Mouse (Mus musculus) embryonic facial prominence, embryonic 15.5 days (tissue): ENCODE results near the gene 9830107B12Rik. TPM values are rescaled to one million over a fixed set of nuclear protein-coding genes. Genes with fewer than 3 reads are reported as not detected.
A peak's percentile ranks its signal among the peaks of the same experiment; 100 is the strongest.

Experiments used
- ATAC-seq: fragments of 200-750 bp; cut with Nextera tagmentation; 2 replicates; pipeline ENCODE4 v1.8.0; 2017; ENCODE audit warnings: low read depth, moderate TSS enrichment; ENCODE audit not compliant: insufficient number of reproducible peaks, low FRiP score, low TSS enrichment
- H3K27ac ChIP-seq: fragments of 300-500 bp; sonication (generic); replicated peaks from 2 replicates; pipeline ENCODE4 v1.5.1; 2015; ENCODE audit warnings: mild to moderate bottlenecking, inconsistent platforms
- H3K27me3 ChIP-seq: fragments of 300-500 bp; sonication (generic); 2 replicates; pipeline ENCODE4 v1.6.1; 2015; ENCODE audit warnings: inconsistent platforms
- H3K36me3 ChIP-seq: fragments of 300-500 bp; sonication (generic); 2 replicates; pipeline ENCODE4 v1.6.1; 2015; ENCODE audit warnings: mild to moderate bottlenecking, inconsistent platforms
- H3K4me1 ChIP-seq: fragments of 300-500 bp; sonication (generic); 2 replicates; pipeline ENCODE4 v1.6.1; 2015; ENCODE audit warnings: inconsistent platforms
- H3K4me2 ChIP-seq: fragments of 300-500 bp; sonication (generic); replicated peaks from 2 replicates; pipeline ENCODE4 v1.6.1; 2015; ENCODE audit warnings: mild to moderate bottlenecking, inconsistent platforms
- H3K4me3 ChIP-seq: fragments of 300-500 bp; sonication (generic); replicated peaks from 2 replicates; pipeline ENCODE4 v1.5.1; 2015; ENCODE audit warnings: mild to moderate bottlenecking, inconsistent platforms
- H3K9ac ChIP-seq: fragments of 300-500 bp; sonication (generic); 2 replicates; pipeline ENCODE4 v1.6.1; 2015; ENCODE audit warnings: inconsistent platforms
- H3K9me3 ChIP-seq: fragments of 300-500 bp; sonication (generic); replicated peaks from 2 replicates; pipeline ENCODE4 v1.6.1; 2016; ENCODE audit warnings: inconsistent platforms
- WGBS: fragments of 180-500 bp; shearing (Covaris S2); methylation state at CpG from one replicate; pipeline ENCODE4 v1.1.7; 2015; 5-methylcytosine and 5-hydroxymethylcytosine counted together
- polyA plus RNA-seq: library from polyadenylated mRNA; unstranded; fragments of >200 nt; fragmentation: Nextera tagmentation; extraction: Ambion mirVana; gene quantifications from 2 replicates; pipeline ENCODE4 v1.2.1, GENCODE M21; 2015

The 9830107B12Rik gene
- polyA plus RNA-seq, 1 experiment from 2014 or later, result not detected

GRCm38 (mm10) chr17:48107862-48108261 is 38.2 kb downstream of the 9830107B12Rik start:
- Histone ChIP-seq H3K27me3 (no peaks in the 10 kb centered on the region), H3K9ac (no peak overlapping the region), H3K4me1 (no peaks in the 10 kb centered on the region), H3K4me3 (no peak overlapping the region), H3K4me2 (no peak overlapping the region), H3K36me3 (no peaks in the 10 kb centered on the region), H3K27ac (no peak overlapping the region), H3K9me3 (no peaks in the 10 kb centered on the region)
- ATAC-seq, result no peak
- 52% methylated on average over 6 of the region's 6 CpGs for WGBS

DNA sequence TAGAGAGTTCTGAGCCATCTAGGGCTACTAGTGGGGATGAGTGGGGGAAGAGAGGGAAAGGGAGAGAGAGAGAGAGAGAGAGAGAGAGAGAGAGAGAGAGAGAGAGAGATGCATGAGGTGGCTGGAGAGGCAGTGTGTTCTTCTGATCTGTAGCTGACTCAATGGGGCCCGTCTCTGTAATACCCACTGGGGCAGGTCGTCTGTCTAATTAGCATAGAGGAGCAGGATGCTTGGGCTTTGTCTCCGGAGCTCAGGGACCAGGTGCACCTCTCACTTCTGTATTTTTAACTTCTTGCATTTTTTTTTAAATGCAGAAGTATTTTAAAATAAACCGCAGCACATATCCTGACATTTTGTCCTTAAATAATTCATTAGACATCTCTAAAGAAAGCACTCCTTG is 38.7 kb downstream of the 9830107B12Rik start:
- Histone ChIP-seq H3K27ac (no peak overlapping the region), H3K9me3 (no peaks in the 10 kb centered on the region), H3K4me3 (no peak overlapping the region), H3K36me3 (no peaks in the 10 kb centered on the region), H3K27me3 (no peaks in the 10 kb centered on the region), H3K9ac (no peak overlapping the region), H3K4me1 (no peaks in the 10 kb centered on the region), H3K4me2 (no peak overlapping the region)
- no peak for ATAC-seq
- 40% methylated on average over 4 of the region's 4 CpGs for WGBS

DNA sequence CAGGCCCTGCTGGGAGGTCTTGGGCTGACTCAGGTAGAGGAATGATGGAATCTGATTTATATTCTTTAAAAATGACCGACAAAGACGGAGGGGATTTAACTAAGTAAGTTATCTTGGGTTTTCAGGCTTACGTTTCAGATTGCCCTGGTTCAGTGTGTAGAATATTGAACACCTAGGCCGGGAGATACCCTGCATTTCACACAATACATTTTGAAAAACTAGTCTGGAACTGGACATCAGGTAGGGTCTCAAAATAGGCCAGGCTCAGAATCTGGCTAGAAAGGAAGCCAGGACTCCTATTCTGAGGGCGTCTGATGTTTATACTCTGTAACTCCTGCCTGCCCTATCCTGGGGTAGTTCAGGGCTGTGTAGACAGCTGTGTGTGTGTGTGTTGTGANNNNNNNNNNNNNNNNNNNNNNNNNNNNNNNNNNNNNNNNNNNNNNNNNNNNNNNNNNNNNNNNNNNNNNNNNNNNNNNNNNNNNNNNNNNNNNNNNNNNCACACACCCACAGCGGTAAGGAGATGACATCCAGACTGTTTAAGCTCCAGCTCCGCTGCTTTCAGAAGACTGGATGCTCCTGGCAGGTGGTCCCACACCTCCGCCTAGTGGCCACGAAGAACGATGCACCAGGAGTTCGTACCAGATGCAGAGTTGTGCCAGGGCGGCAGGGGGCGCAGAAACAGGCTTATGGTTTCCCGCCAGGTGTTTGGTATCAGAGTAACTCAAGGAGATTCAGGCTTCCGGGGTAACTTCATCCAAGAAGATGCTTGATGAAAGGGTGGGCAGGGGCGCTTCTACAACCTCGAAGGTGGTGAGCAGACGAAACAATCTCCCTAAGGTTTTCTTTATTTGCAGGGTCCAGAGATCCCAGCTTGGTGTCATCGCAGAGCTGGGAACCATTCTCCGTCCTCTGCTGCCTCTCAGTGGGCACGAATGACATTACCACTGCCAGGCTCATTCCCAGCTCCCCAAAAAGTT is 45.3 kb downstream of the 9830107B12Rik start:
- 13% methylated on average over 20 of the region's 21 CpGs for WGBS
- Histone ChIP-seq H3K9ac (no peak overlapping the region), H3K27ac (no peak overlapping the region), H3K4me2 (peak overlapping the region; percentile 52), H3K4me1 (peaks cover 42% of the 10 kb centered on the region), H3K9me3 (no peaks in the 10 kb centered on the region), H3K36me3 (no peaks in the 10 kb centered on the region), H3K27me3 (peaks cover 47% of the 10 kb centered on the region), H3K4me3 (peak overlapping the region; percentile 36)
- ATAC-seq, result peak; percentile 60; the same call in 1 of the 2 replicates

GRCm38 (mm10) chr17:48099312-48099711 is 46.8 kb downstream of the 9830107B12Rik start:
- ATAC-seq, result no peak
- Histone ChIP-seq H3K27me3 (peaks cover 61% of the 10 kb centered on the region), H3K4me2 (no peak overlapping the region), H3K4me3 (no peak overlapping the region), H3K9ac (no peak overlapping the region), H3K36me3 (no peaks in the 10 kb centered on the region), H3K9me3 (no peaks in the 10 kb centered on the region), H3K4me1 (peaks cover 55% of the 10 kb centered on the region), H3K27ac (no peak overlapping the region)
- WGBS, result 24% methylated on average over 11 of the region's 11 CpGs

GRCm38 (mm10) chr17:48098528-48098890 is 47.6 kb downstream of the 9830107B12Rik start:
- Histone ChIP-seq H3K36me3 (no peaks in the 10 kb centered on the region), H3K4me1 (peaks cover 55% of the 10 kb centered on the region), H3K4me2 (peak overlapping the region; percentile 55), H3K9me3 (no peaks in the 10 kb centered on the region), H3K9ac (no peak overlapping the region), H3K27me3 (peaks cover 66% of the 10 kb centered on the region), H3K27ac (no peak overlapping the region), H3K4me3 (peak overlapping the region; percentile 30)
- ATAC-seq, result no peak
- WGBS, result 1% methylated on average over 19 of the region's 19 CpGs

- no peaks in the 10 kb centered on the region for H3K36me3 ChIP-seq
- peak overlapping the region; percentile 55 for H3K4me2 ChIP-seq
- peaks cover 55% of the 10 kb centered on the region for H3K4me1 ChIP-seq
- no peak overlapping the region for H3K9ac ChIP-seq
- no peaks in the 10 kb centered on the region for H3K9me3 ChIP-seq
- peaks cover 66% of the 10 kb centered on the region for H3K27me3 ChIP-seq
- peak overlapping the region; percentile 30 for H3K4me3 ChIP-seq
- WGBS, result 1% methylated on average over 40 of the region's 43 CpGs
- no peak overlapping the region for H3K27ac ChIP-seq
- ATAC-seq, result no peak
Observed at GRCm38 (mm10) chr17:48097743-48098527, 48.1 kb downstream of the 9830107B12Rik start.

DNA sequence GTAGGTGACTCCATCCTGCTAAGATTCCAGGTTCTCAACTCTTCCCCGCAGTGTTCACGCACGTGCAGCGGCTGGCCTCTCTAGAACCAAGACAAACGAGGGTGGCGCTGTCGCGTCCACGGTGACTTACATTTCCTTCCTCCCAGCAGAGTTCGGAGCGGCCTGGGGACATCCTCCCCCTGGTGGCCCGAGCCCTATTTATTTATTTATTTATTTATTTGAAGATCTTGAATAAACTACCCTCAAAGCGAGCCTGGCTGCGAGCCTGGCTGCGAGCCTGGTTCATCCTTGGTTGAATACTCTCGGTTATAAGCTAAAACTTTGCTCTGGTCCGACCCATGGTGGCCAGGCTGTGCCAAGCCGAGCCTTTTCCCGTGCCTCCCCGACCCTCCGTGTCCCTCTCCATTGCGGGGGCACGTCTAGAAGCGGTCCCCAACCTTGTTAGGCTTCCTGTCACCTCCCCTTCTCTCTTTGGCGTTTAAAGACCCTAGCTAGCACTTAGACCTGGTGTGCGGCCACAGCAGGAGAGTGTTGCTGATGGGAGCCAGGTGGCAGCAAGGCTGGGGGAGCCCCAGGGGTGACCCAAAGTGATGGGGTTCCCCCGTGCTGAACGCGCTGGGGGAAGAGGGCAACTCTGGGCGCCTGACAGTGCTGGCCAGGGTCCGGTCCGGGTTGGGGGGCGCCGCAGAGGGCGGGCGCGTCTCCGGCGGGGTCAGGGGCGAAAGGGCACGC is 48.9 kb downstream of the 9830107B12Rik start:
- ATAC-seq, result no peak
- Histone ChIP-seq H3K9ac (no peak overlapping the region), H3K4me1 (peaks cover 55% of the 10 kb centered on the region), H3K4me3 (peak overlapping the region; percentile 30), H3K27me3 (peaks cover 66% of the 10 kb centered on the region), H3K4me2 (peak overlapping the region; percentile 55), H3K36me3 (no peaks in the 10 kb centered on the region), H3K27ac (no peak overlapping the region), H3K9me3 (no peaks in the 10 kb centered on the region)
- 1% methylated on average over 40 of the region's 41 CpGs for WGBS

GRCm38 (mm10) chr17:48096321-48096720 is 49.7 kb downstream of the 9830107B12Rik start:
- Histone ChIP-seq H3K4me3 (peak overlapping the region; percentile 30; the same call in 1 of the 2 replicates), H3K4me1 (peaks cover 54% of the 10 kb centered on the region), H3K9me3 (no peaks in the 10 kb centered on the region), H3K27me3 (peaks cover 66% of the 10 kb centered on the region), H3K4me2 (peak overlapping the region; percentile 55), H3K36me3 (no peaks in the 10 kb centered on the region), H3K9ac (no peak overlapping the region), H3K27ac (no peak overlapping the region)
- no peak for ATAC-seq
- 7% methylated on average over 17 of the region's 17 CpGs for WGBS

GRCm38 (mm10) chr17:48095718-48096121 is 50.3 kb downstream of the 9830107B12Rik start:
- H3K36me3 ChIP-seq, result no peaks in the 10 kb centered on the region
- no peaks in the 10 kb centered on the region for H3K9me3 ChIP-seq
- H3K4me3 ChIP-seq, result no peak overlapping the region
- no peak overlapping the region for H3K9ac ChIP-seq
- WGBS, result 1% methylated on average over 26 of the region's 26 CpGs
- no peak overlapping the region for H3K27ac ChIP-seq
- ATAC-seq, result no peak
- H3K4me1 ChIP-seq, result peaks cover 50% of the 10 kb centered on the region
- peaks cover 66% of the 10 kb centered on the region for H3K27me3 ChIP-seq
- peak overlapping the region; percentile 4 for H3K4me2 ChIP-seq

DNA sequence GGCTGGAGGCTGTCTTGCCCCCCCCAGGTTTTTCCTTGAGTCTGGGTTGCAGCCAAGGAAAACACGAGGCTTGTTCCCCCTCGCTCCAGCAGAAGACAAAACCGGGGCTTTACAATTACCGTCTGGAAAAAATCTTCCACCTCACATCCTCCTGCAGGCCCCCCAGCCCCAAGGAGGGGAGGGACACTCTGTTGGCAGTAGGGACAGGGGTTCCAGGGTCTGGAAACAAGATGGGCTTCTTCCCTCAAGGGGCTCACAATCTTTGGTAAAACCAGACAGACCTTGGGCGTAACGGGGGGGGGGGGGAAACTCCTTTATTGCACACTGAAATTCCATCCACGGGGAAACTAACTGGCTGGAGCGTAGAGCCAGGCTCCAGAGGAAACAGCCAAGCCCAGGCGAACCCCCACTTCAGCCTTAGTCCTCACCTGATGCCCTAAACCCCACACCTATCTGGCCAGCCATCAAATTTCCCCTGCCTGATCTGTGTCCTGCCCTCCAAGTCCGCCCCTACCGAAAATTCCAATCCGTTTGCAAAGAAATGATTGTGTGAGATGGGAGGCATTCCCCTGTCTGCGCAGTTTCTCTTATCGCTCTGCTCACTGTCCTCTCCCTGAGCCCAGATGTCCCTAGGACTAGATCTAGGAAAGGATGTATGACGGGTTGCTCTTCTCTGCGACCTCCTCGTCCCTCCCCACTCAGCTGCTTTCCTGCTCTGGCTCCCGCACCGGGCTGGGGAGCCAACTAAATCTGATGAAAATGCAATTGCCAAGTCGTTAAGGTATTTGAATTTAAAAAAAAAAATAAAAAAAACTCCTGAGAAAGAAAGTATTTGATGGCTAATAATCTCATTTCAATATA is 51.0 kb downstream of the 9830107B12Rik start:
- peaks cover 64% of the 10 kb centered on the region for H3K27me3 ChIP-seq
- WGBS, result 7% methylated on average over 20 of the region's 20 CpGs
- no peak overlapping the region for H3K27ac ChIP-seq
- H3K9ac ChIP-seq, result no peak overlapping the region
- no peaks in the 10 kb centered on the region for H3K36me3 ChIP-seq
- H3K4me2 ChIP-seq, result no peak overlapping the region
- no peak for ATAC-seq
- H3K4me1 ChIP-seq, result peaks cover 46% of the 10 kb centered on the region
- H3K9me3 ChIP-seq, result no peaks in the 10 kb centered on the region
- no peak overlapping the region; the same call in 1 of the 2 replicates for H3K4me3 ChIP-seq
